Mouse (Mus musculus) hindbrain, embryonic 15.5 days (tissue): ENCODE measurements around the gene Zfyve27. TPM values are rescaled to one million over a fixed set of nuclear protein-coding genes. Genes with fewer than 3 reads are reported as not detected.

Experiments
- ATAC-seq: fragments of 200-750 bp; cut with Nextera tagmentation; 2 replicates; pipeline ENCODE4 v1.8.0; 2017; ENCODE audit warnings: low read depth, moderate number of reproducible peaks, moderate TSS enrichment; ENCODE audit not compliant: low FRiP score
- H3K27ac ChIP-seq: fragments of 300-500 bp; sonication (generic); replicated peaks from 2 replicates; pipeline ENCODE4 v1.5.1; 2015; ENCODE audit warnings: mild to moderate bottlenecking, inconsistent platforms
- H3K27me3 ChIP-seq: fragments of 300-500 bp; sonication (generic); 2 replicates; pipeline ENCODE4 v1.6.1; 2015; ENCODE audit warnings: control low read depth, inconsistent platforms
- H3K36me3 ChIP-seq: fragments of 300-500 bp; sonication (generic); 2 replicates; pipeline ENCODE4 v1.6.1; 2015; ENCODE audit warnings: control low read depth, inconsistent platforms
- H3K4me1 ChIP-seq: fragments of 300-500 bp; sonication (generic); replicated peaks from 2 replicates; pipeline ENCODE4 v1.6.1; 2015; ENCODE audit warnings: control low read depth, inconsistent platforms
- H3K4me2 ChIP-seq: fragments of 300-500 bp; sonication (generic); 2 replicates; pipeline ENCODE4 v1.6.1; 2015; ENCODE audit warnings: moderate library complexity, mild to moderate bottlenecking, inconsistent platforms
- H3K4me3 ChIP-seq: fragments of 300-500 bp; sonication (generic); 2 replicates; pipeline ENCODE4 v1.5.1; 2015; ENCODE audit warnings: mild to moderate bottlenecking, inconsistent platforms
- H3K9ac ChIP-seq: fragments of 300-500 bp; sonication (generic); 2 replicates; pipeline ENCODE4 v1.6.1; 2015; ENCODE audit warnings: inconsistent platforms
- H3K9me3 ChIP-seq: fragments of 300-500 bp; sonication (generic); 2 replicates; pipeline ENCODE4 v1.6.1; 2016; ENCODE audit warnings: control low read depth, inconsistent platforms
- WGBS: fragments of 180-500 bp; shearing (Covaris S2); methylation state at CpG from one replicate; pipeline ENCODE4 v1.1.7; 2015; 5-methylcytosine and 5-hydroxymethylcytosine counted together
- polyA plus RNA-seq: library from polyadenylated mRNA; unstranded; fragments of >200 nt; fragmentation: Nextera tagmentation; extraction: Ambion mirVana; gene quantifications from 2 replicates; pipeline ENCODE4 v1.2.1, GENCODE M21; 2015

Gene Zfyve27
- polyA plus RNA-seq, 1 experiment from 2014 or later, result 65.0 TPM

DNA sequence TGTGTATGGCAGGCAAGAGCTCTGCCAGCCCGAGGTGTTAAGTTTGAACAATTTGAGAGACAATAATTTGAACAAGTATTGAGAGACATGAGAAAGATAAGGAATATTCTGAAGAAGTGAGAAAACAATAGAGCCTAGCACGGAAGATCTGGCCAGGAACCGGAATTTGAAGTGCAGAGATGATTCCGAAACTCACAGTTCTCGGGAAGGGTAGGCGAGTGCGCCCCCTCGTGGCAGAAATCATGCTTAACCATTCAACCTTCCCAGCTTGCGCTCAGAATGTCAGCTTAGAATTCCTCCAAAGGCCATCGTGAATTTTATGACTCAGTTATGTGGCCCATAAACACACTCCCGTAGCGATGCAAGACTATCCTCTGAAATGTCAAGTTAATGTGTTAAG lies 2.4 kb downstream of the Zfyve27 start:
- H3K4me3 ChIP-seq, result no peak overlapping the region
- peaks cover 22% of the 10 kb centered on the region for H3K4me1 ChIP-seq
- peaks cover 17% of the 10 kb centered on the region for H3K27me3 ChIP-seq
- ATAC-seq, result no peak
- H3K27ac ChIP-seq, result no peak overlapping the region
- no peaks in the 10 kb centered on the region for H3K36me3 ChIP-seq
- no peaks in the 10 kb centered on the region for H3K9me3 ChIP-seq
- peak overlapping the region; percentile 14; the same call in 1 of the 2 replicates for H3K9ac ChIP-seq
- peak overlapping the region; percentile 41 for H3K4me2 ChIP-seq
- WGBS, result 4% methylated on average over 12 of the region's 12 CpGs

GRCm38 (mm10) chr19:42166766-42167165 lies 3.0 kb downstream of the Zfyve27 start:
- H3K4me2 ChIP-seq, result no peak overlapping the region
- no peaks in the 10 kb centered on the region for H3K36me3 ChIP-seq
- no peak for ATAC-seq
- H3K4me1 ChIP-seq, result peaks cover 28% of the 10 kb centered on the region
- H3K27me3 ChIP-seq, result peaks cover 17% of the 10 kb centered on the region
- no peaks in the 10 kb centered on the region for H3K9me3 ChIP-seq
- no peak overlapping the region for H3K27ac ChIP-seq
- WGBS, result 53% methylated on average over 3 of the region's 3 CpGs
- H3K4me3 ChIP-seq, result no peak overlapping the region
- H3K9ac ChIP-seq, result no peak overlapping the region

GRCm38 (mm10) chr19:42167489-42167888 lies 3.7 kb downstream of the Zfyve27 start:
- Histone ChIP-seq H3K36me3 (no peaks in the 10 kb centered on the region), H3K9me3 (no peaks in the 10 kb centered on the region), H3K4me1 (peaks cover 35% of the 10 kb centered on the region), H3K27ac (no peak overlapping the region), H3K9ac (no peak overlapping the region), H3K4me2 (no peak overlapping the region), H3K4me3 (no peak overlapping the region), H3K27me3 (peaks cover 17% of the 10 kb centered on the region)
- ATAC-seq, result no peak
- WGBS, result 70% methylated on average over 9 of the region's 9 CpGs

- H3K4me2 ChIP-seq, result peak overlapping the region; percentile 80
- peaks cover 17% of the 10 kb centered on the region for H3K27me3 ChIP-seq
- H3K36me3 ChIP-seq, result no peaks in the 10 kb centered on the region
- no peaks in the 10 kb centered on the region for H3K9me3 ChIP-seq
- 61% methylated on average over 10 of the region's 10 CpGs for WGBS
- H3K9ac ChIP-seq, result no peak overlapping the region
- peak overlapping the region; percentile 73 for H3K27ac ChIP-seq
- no peak overlapping the region; the same call in 1 of the 2 replicates for H3K4me3 ChIP-seq
- H3K4me1 ChIP-seq, result peaks cover 36% of the 10 kb centered on the region
- no peak; the same call in 1 of the 2 replicates for ATAC-seq
Measured at GRCm38 (mm10) chr19:42169322-42169975, 5.7 kb downstream of the Zfyve27 start.

DNA sequence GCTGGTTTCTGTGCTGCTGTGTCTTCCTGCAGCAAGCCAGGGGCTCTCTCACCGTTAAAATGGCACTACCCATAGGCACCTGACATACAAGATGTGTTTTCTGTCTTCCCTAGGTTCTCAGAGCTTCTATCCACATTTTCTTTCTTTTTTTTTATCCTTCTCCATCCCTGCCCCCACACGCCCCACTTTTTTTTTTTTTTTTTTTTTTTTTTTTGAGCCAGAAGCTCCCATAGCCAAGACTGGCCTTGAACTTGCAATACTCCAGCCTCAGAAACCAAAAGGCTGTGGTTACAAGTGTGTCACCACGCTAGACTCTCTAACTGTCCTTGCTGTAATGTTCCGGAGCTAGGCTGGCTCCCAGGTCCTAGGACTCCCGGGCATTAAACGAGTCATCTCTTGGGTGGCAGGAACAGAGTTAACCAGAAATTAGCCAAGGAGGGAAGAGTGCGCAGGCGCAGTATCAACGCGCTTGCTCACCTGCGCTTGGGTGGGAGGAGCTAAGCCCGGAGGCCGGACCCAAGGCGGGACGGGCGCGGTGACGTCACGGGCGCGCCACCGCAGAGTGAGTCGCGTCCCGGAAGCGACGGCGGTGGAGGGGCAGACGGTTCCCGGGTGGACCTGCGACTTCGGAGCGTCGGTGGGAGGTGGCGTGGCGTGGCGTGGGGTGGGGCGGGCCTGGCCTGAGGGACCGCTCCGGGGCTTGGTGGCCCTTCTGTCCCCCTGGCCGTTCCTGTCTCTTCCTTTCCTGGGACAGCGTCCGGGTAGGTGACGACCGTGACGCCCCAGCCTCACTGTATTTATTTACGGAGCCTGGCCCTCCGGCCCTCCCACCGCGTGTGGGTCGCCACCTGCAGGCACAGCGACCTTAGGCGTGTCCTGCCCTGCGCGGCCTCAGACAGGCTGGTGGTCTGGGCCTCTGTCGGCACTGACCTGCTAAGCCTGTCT lies 6.5 kb downstream of the Zfyve27 start:
- H3K27me3 ChIP-seq, result peaks cover 17% of the 10 kb centered on the region
- peak overlapping the region; percentile 73 for H3K27ac ChIP-seq
- H3K4me2 ChIP-seq, result peak overlapping the region; percentile 80
- peak; percentile 94 for ATAC-seq
- peak overlapping the region; percentile 85 for H3K9ac ChIP-seq
- H3K4me1 ChIP-seq, result peaks cover 36% of the 10 kb centered on the region
- no peaks in the 10 kb centered on the region for H3K9me3 ChIP-seq
- peak overlapping the region; percentile 83 for H3K4me3 ChIP-seq
- no peaks in the 10 kb centered on the region for H3K36me3 ChIP-seq
- 1% methylated on average over 56 of the region's 56 CpGs for WGBS

DNA sequence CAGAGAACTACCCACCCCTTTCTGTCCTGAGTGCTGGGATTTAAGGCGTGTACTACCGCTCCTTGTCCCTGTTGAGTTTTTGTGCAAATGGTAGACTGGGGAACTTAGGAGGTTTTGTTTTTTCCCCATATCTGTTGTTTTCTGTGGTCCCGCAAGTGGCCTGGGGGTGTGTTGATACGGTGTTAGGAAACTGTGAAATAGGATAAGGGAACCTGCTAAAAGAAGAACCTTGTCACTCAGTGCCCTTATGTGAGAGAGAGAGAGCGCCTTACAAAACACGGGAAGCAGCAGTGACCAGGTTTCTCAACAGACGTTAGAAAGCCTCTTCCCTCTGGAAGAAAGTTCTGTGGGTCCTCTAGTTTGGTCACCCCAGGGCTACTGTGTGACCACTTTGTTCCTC lies 13.1 kb downstream of the Zfyve27 start:
- no peak overlapping the region for H3K4me3 ChIP-seq
- peaks cover 6% of the 10 kb centered on the region for H3K36me3 ChIP-seq
- no peak for ATAC-seq
- H3K4me1 ChIP-seq, result peaks cover 9% of the 10 kb centered on the region
- no peak overlapping the region for H3K4me2 ChIP-seq
- no peak overlapping the region for H3K27ac ChIP-seq
- no peaks in the 10 kb centered on the region for H3K9me3 ChIP-seq
- H3K9ac ChIP-seq, result no peak overlapping the region
- no peaks in the 10 kb centered on the region for H3K27me3 ChIP-seq
- WGBS, result 93% methylated on average over 7 of the region's 7 CpGs

DNA sequence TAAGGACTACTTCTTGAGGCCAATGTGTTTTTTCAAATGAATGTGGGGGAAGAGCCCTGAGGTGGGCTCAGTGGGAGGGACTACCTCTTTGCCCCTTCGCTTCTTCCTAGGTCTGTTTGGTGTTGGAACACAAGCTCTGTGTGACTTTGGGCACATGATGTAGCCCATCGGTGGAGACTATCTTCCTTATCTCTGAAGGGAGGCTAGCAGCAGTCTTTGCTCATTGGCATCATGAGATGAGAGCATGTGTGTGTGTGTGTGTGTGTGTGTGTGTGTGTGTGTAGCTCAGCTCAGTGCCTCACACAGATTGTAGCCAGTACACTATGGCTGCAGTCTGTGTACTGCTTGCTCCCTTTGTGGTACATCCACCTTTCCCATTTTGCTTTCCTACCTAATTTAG lies 13.7 kb downstream of the Zfyve27 start:
- WGBS, result 90% methylated on average over 2 of the region's 2 CpGs
- no peak overlapping the region for H3K4me2 ChIP-seq
- H3K9me3 ChIP-seq, result no peaks in the 10 kb centered on the region
- no peak overlapping the region for H3K4me3 ChIP-seq
- ATAC-seq, result no peak
- H3K9ac ChIP-seq, result no peak overlapping the region
- H3K27ac ChIP-seq, result no peak overlapping the region
- peaks cover 6% of the 10 kb centered on the region for H3K36me3 ChIP-seq
- H3K4me1 ChIP-seq, result peaks cover 3% of the 10 kb centered on the region; the same call in 1 of the 2 replicates
- H3K27me3 ChIP-seq, result no peaks in the 10 kb centered on the region

DNA sequence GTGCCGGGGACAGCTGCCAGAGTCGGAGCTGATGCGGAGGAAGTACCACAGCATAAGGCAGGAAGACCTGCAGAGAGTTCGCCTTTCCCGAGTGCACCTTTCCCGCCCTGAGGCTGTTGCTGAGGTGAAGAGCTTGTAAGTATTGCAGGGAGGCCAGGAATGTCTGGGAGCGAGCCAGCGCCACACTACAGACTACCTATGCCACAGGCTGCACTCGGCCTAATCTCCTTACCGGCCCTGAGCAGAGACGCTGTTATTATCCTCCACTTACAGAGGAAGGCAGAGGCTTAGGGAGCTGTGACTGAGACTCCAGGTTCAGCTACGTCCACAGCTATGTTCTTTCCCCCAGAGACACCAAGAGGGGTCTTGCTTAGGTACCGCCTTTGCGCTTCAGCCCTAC lies 15.6 kb downstream of the Zfyve27 start:
- peaks cover 15% of the 10 kb centered on the region for H3K36me3 ChIP-seq
- H3K9me3 ChIP-seq, result no peaks in the 10 kb centered on the region
- no peak for ATAC-seq
- no peaks in the 10 kb centered on the region for H3K4me1 ChIP-seq
- H3K4me2 ChIP-seq, result no peak overlapping the region
- WGBS, result 92% methylated on average over 14 of the region's 14 CpGs
- no peak overlapping the region for H3K9ac ChIP-seq
- no peak overlapping the region for H3K27ac ChIP-seq
- no peaks in the 10 kb centered on the region for H3K27me3 ChIP-seq
- no peak overlapping the region for H3K4me3 ChIP-seq

DNA sequence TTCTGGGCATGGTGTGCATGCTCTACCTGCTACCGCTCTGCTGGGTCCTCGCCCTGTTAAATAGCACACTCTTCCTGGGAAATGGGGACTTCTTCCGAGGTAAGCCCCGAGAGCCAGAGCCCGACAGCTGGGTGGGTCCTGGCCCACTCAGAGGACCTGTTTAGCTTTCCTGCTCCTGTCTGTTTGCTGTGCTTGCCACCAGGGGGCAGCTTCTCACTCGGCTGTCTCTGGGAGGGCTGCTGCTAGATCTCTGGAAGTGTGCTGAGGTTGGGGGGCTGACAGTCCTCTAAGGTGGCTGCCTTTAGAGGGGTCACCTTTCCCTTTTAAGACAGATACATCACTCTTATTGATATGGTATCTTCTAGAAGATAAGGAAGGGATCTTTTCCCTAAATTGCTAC lies 18.9 kb downstream of the Zfyve27 start:
- H3K9ac ChIP-seq, result no peak overlapping the region
- no peak overlapping the region for H3K4me2 ChIP-seq
- no peaks in the 10 kb centered on the region for H3K4me1 ChIP-seq
- H3K27ac ChIP-seq, result no peak overlapping the region
- ATAC-seq, result no peak
- no peaks in the 10 kb centered on the region for H3K9me3 ChIP-seq
- peaks cover 19% of the 10 kb centered on the region for H3K36me3 ChIP-seq
- H3K4me3 ChIP-seq, result no peak overlapping the region
- H3K27me3 ChIP-seq, result no peaks in the 10 kb centered on the region
- WGBS, result 69% methylated on average over 6 of the region's 6 CpGs

GRCm38 (mm10) chr19:42189735-42190134 lies 26.0 kb downstream of the Zfyve27 start:
- Histone ChIP-seq H3K9ac (no peak overlapping the region), H3K4me1 (no peaks in the 10 kb centered on the region), H3K4me3 (no peak overlapping the region), H3K9me3 (no peaks in the 10 kb centered on the region), H3K4me2 (no peak overlapping the region), H3K27me3 (no peaks in the 10 kb centered on the region), H3K36me3 (peaks cover 25% of the 10 kb centered on the region), H3K27ac (no peak overlapping the region)
- no peak for ATAC-seq
- WGBS, result 90% methylated on average over 4 of the region's 4 CpGs

GRCm38 (mm10) chr19:42190494-42190893 lies 26.7 kb downstream of the Zfyve27 start:
- no peak overlapping the region for H3K9ac ChIP-seq
- 16% methylated on average over 5 of the region's 5 CpGs for WGBS
- H3K27me3 ChIP-seq, result no peaks in the 10 kb centered on the region
- H3K27ac ChIP-seq, result no peak overlapping the region
- ATAC-seq, result 0 out of 2 replicates have a peak, but pooled peaks have one; percentile 52
- H3K4me3 ChIP-seq, result no peak overlapping the region
- H3K4me1 ChIP-seq, result no peaks in the 10 kb centered on the region
- H3K4me2 ChIP-seq, result no peak overlapping the region
- peaks cover 25% of the 10 kb centered on the region for H3K36me3 ChIP-seq
- H3K9me3 ChIP-seq, result no peaks in the 10 kb centered on the region

DNA sequence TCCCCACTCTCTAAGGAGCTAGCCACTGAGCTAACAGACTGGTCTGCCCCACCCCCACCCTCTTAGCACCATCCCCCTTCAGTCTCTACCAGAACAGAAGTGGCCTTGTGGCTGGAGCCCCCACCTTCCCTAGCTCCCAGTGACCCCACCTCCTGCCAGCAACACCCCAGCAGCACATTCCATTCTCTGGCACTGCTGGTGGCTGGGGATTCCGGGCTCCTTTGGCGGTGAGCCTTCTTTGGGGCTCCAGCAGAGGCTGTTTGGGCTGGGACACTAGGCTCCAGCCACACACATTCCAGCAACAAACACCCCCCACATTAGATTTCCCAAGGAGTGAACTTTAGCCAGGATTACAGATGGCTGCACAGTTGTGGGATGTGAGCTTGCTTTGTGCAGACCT lies 29.6 kb downstream of the Zfyve27 start:
- WGBS, result 50% methylated on average over 2 of the region's 2 CpGs
- no peaks in the 10 kb centered on the region for H3K27me3 ChIP-seq
- no peak overlapping the region for H3K4me2 ChIP-seq
- H3K9ac ChIP-seq, result no peak overlapping the region
- no peak overlapping the region for H3K4me3 ChIP-seq
- no peaks in the 10 kb centered on the region for H3K9me3 ChIP-seq
- no peak overlapping the region for H3K27ac ChIP-seq
- peaks cover 20% of the 10 kb centered on the region for H3K36me3 ChIP-seq
- peak; percentile 28; the same call in 1 of the 2 replicates for ATAC-seq
- H3K4me1 ChIP-seq, result no peaks in the 10 kb centered on the region
